Mouse (Mus musculus) bone marrow macrophage, adult 2 months (primary cell): Measurements from ENCODE around the gene Vsig8. TPM values are rescaled to one million over a fixed set of nuclear protein-coding genes. Genes with fewer than 3 reads are reported as not detected.
A peak's percentile ranks its signal among the peaks of the same experiment; 100 is the strongest.

Source experiments
- H3K27ac ChIP-seq: 2 replicates; pipeline ENCODE4 v1.5.1; 2012; ENCODE audit warnings: low read depth, low read length; ENCODE audit not compliant: insufficient read depth
- H3K4me1 ChIP-seq: 2 replicates; pipeline ENCODE4 v1.6.1; 2012; ENCODE audit warnings: low read length; ENCODE audit not compliant: control insufficient read depth, insufficient read depth
- H3K4me3 ChIP-seq: 2 replicates; pipeline ENCODE4 v1.5.1; 2012; ENCODE audit warnings: mild to moderate bottlenecking, low read length, moderate library complexity; ENCODE audit not compliant: insufficient read depth
- CTCF ChIP-seq: IDR thresholded peaks from 2 replicates; pipeline ENCODE4 v1.5.1; 2012; ENCODE audit warnings: low read depth, mild to moderate bottlenecking, low read length, moderate library complexity
- POLR2A ChIP-seq: IDR thresholded peaks from 2 replicates; pipeline ENCODE4 v1.6.1; 2012; ENCODE audit warnings: mild to moderate bottlenecking, low read depth, low read length, borderline replicate concordance
- polyA plus RNA-seq: library from polyadenylated mRNA; stranded (reverse); fragments of >200 nt; gene quantifications from 2 replicates; pipeline ENCODE4 v1.2.4, GENCODE M21; 2012; ENCODE audit not compliant: missing spikeins, insufficient read depth, insufficient read length

Vsig8 gene
- polyA plus RNA-seq, 1 experiment, result not detected

DNA sequence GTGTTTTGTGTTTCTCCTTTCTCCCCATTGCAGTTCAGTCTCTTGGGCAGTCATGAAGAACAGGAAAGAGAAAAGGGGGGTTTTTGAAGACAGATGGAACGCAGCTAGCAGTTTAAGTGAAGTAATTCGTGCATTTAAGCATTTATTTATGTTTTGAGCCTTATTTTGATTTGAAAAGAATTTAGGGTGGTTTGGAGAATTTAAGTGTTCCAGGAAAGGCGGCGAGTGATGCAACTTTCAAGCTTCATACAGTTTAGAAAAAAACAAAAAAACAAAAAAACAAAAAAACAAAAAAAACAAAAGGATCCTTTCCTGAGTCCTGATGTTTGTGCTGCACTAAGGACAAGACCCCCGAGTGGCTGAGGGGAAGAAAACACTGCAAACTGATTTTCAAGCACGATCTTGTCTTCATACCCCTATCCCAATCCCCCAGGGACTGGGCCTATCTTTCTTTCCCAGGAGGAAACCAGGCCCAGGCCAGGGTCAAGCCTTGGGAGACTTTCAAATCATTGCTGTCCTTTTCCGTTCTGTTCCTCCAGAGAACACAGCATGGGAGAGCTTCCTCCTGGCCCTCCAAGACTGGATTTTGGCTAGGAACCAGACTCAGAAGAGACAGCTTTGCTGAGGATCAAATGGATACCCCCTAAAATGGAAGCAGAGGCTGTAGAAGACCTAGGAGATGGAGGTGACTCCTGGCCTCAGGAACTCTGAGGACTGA is 41.0 kb upstream of the Vsig8 start:
- Histone ChIP-seq H3K4me3 (peak overlapping the region; percentile 44; the same call in 1 of the 2 replicates), H3K4me1 (peaks cover 30% of the 10 kb centered on the region), H3K27ac (peak overlapping the region; percentile 83)
- TF ChIP-seq CTCF (no peak), POLR2A (no peak)

DNA sequence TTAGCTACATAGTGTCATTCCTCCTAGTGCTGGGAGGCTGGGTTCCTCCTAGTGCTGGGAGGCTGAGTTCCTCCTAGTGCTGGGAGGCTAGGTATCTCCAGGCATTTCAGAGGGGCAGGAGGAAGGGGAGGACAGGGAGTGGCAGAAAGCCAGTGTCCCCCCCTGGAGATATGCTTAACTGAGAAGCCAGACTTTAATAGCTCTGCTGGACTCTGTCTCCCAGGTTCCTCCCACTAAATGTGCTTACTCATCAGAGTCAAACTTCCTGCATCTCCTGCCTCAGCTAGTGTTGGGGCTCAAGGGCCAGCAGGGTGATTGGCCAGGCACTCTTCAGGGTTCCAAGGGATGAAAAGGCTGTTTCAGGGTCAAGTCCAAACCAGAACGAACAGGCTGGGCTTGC is 40.3 kb upstream of the Vsig8 start:
- Histone ChIP-seq H3K27ac (peak overlapping the region; percentile 83), H3K4me3 (no peak overlapping the region), H3K4me1 (peaks cover 30% of the 10 kb centered on the region)
- TF ChIP-seq POLR2A, result no peak
- no peak for TF ChIP-seq CTCF

DNA sequence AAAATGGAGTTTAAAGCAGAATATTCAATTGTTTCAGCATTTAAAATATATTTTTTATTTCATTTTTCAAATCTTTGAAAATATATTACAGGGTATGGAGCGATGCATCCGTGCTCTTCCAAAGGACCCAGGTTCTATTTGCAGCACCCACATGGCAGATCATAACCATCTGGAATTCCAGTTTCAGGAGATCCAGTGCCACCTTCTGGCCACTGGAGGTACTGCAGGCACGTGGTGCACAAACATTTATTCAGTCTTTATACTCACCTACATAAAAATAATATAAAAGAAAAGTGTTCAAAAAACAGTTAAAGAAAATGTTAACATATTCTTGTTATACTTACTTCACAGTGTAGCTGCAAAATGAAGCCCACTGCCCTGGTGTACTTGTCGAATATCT is 37.7 kb upstream of the Vsig8 start:
- Histone ChIP-seq H3K4me1 (peaks cover 32% of the 10 kb centered on the region), H3K4me3 (no peak overlapping the region), H3K27ac (no peak overlapping the region)
- TF ChIP-seq POLR2A, result no peak
- peak; percentile 63; the same call in 1 of the 2 replicates for TF ChIP-seq CTCF

GRCm38 (mm10) chr1:172519644-172520043 is 36.1 kb upstream of the Vsig8 start:
- TF ChIP-seq POLR2A, result no peak
- no peak for TF ChIP-seq CTCF

DNA sequence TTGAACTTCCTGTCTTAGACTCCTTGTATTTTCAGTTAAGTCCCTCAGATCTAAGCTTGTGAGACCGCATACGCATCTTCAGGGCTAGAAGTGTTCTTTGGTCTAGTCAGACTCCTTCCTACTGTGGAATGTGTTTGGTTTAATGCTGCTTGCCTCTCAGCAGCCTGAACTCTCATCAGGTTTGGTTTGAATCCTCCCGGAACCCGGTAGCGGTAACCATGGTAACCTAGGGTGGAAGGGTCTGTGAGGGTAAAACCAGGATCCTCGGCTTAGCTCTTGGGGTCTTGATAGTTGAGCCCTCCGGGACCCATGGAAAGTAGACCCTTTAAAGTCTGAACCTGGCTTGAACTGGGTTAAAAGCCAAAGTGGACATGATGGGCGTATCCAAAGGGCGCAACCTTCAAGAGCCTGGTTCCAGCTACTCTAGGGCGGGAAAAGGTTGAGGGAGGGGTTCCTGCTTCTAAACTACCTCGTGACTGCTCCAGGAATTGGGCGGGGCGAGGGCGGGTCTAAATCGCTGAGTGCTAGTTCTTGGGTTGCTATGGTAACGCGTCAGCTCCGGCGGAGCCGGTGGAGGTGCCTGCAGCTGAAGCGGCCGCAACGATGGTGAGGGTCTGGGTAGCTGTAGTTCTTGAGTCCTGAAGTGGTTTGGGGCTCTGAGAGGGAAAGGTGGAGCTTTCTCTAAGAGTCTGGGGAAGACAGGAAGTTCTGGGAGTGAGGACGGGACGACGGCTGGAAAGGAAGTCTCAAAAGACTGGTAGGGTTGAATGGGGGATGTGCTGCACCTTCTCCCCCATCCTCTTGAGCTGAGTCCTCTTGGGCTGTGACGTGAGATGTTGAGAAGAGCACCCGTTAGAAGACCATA is 34.9 kb upstream of the Vsig8 start, which contains the start of gene Cfap45:
Cfap45 (plus strand) TSS at position 226 of the 865 bp plus-strand sequence.
- TF ChIP-seq POLR2A (no peak), CTCF (no peak)
- H3K4me3 ChIP-seq, result peak within 1 kb of the TSS; percentile 37
- no peak within 1 kb of the TSS for H3K27ac ChIP-seq
- H3K4me1 ChIP-seq, result peaks cover 19% of the 10 kb centered on the region

More at GRCm38 (mm10) chr1:172519644-172520043, 36.1 kb upstream of the Vsig8 start:
- Histone ChIP-seq H3K4me3 (no peak overlapping the region), H3K27ac (no peak overlapping the region), H3K4me1 (peaks cover 22% of the 10 kb centered on the region)

DNA sequence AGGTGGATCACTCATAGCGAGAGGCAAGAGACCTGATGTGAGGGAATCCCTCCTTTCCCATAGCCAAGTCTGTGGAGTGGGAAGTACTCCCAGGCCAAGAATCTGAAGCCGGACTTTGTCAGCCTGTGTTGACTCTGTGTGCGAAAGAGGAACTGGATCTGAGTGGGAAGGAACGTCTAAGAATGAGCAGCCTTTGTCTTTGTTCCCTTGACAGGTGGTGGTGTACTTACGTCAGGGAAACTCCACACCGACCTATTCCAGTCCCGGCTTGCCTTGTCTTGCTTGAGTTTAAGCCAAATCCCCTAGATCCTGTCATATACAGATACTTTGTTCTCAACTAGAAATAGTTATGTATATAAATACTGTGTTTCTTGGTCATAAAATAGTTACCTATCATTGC is 33.2 kb upstream of the Vsig8 start:
- Histone ChIP-seq H3K4me1 (peaks cover 22% of the 10 kb centered on the region), H3K27ac (no peak overlapping the region)
- TF ChIP-seq POLR2A (no peak), CTCF (no peak)

GRCm38 (mm10) chr1:172523699-172524101 is 32.0 kb upstream of the Vsig8 start:
- no peak overlapping the region for H3K4me3 ChIP-seq
- TF ChIP-seq CTCF (no peak), POLR2A (no peak)
- no peak overlapping the region for H3K27ac ChIP-seq
- H3K4me1 ChIP-seq, result peaks cover 22% of the 10 kb centered on the region

More for the DNA sequence above, 33.2 kb upstream of the Vsig8 start:
- no peak overlapping the region for H3K4me3 ChIP-seq

GRCm38 (mm10) chr1:172525027-172525764 is 30.5 kb upstream of the Vsig8 start:
- Histone ChIP-seq H3K4me3 (peak overlapping the region; percentile 28), H3K4me1 (peaks cover 23% of the 10 kb centered on the region), H3K27ac (peak overlapping the region; percentile 66)
- TF ChIP-seq POLR2A (no peak), CTCF (no peak)

DNA sequence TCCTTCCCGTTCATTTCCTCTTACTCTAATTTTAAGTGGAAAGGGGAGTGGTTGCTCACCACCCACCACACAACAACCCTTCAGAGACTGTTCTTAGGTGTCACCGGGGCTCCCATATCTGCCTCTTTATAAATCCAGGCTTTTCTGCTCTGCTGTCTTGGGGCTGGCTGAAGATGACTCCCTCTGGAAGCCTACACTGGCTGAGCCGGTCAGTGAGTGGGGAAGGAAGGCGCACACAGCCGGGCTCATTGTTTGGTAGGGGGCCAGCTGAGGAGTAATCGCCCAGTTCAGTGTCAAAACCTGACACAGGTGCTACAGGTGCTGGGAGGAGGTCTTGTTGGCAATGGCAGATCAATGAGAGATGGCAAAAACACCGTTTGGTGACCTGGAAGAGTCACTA is 29.8 kb upstream of the Vsig8 start:
- TF ChIP-seq POLR2A, result no peak
- no peak for TF ChIP-seq CTCF
- Histone ChIP-seq H3K4me3 (no peak overlapping the region), H3K27ac (no peak overlapping the region), H3K4me1 (peaks cover 28% of the 10 kb centered on the region)
